Mouse (Mus musculus) myocyte (in vitro differentiated cells): ENCODE results near the gene Pnpla2. TPM values are rescaled to one million over a fixed set of nuclear protein-coding genes. Genes with fewer than 3 reads are reported as not detected.

ENCODE experiments used
- H3K27me3 ChIP-seq: one replicate; pipeline ENCODE4 v1.6.1; 2011; ENCODE audit not compliant: control insufficient read depth, insufficient read depth, insufficient read length
- H3K36me3 ChIP-seq: one replicate; pipeline ENCODE4 v1.6.1; 2011; ENCODE audit not compliant: control insufficient read depth, insufficient read depth
- H3K4me2 ChIP-seq: one replicate; pipeline ENCODE4 v1.6.1; 2011; ENCODE audit warnings: low read depth, control low read depth
- H3K4me3 ChIP-seq: one replicate; pipeline ENCODE4 v1.5.1; 2011; ENCODE audit warnings: mild to moderate bottlenecking, control low read depth, moderate library complexity
- H3K79me2 ChIP-seq: one replicate; pipeline ENCODE4 v1.6.1; 2011; ENCODE audit not compliant: control insufficient read depth, insufficient read depth
- H3ac ChIP-seq: one replicate; pipeline ENCODE4 v1.6.1; 2011; ENCODE audit not compliant: control insufficient read depth, insufficient read length
- CEBPB ChIP-seq: IDR thresholded peaks from 2 replicates; pipeline ENCODE4 v1.6.1; 2011; ENCODE audit warnings: mild to moderate bottlenecking, moderate library complexity; ENCODE audit not compliant: poor library complexity, insufficient read depth, severe bottlenecking
- E2F4 ChIP-seq: IDR thresholded peaks from one replicate; pipeline ENCODE4 v1.6.1; 2011; ENCODE audit warnings: mild to moderate bottlenecking, control low read depth, moderate library complexity; ENCODE audit not compliant: insufficient read depth
- MAX ChIP-seq: IDR thresholded peaks from one replicate; pipeline ENCODE4 v1.6.1; 2011; ENCODE audit warnings: low read depth, mild to moderate bottlenecking, control low read depth
- MYOD1 ChIP-seq, 3 experiments: IDR thresholded peaks; one replicate each; pipeline ENCODE4 v1.6.1; 2011; ENCODE audit warnings: control low read depth in 2 of 3, low read depth in 2 of 3, mild to moderate bottlenecking in 2 of 3, moderate library complexity in 1 of 3; ENCODE audit not compliant: insufficient read length in 2 of 3, control insufficient read depth in 1 of 3
- MYOG ChIP-seq, 3 experiments: IDR thresholded peaks; one replicate each; pipeline ENCODE4 v1.6.1; 2011; ENCODE audit warnings: control low read depth in 2 of 3, low read depth in 2 of 3, mild to moderate bottlenecking in 2 of 3; ENCODE audit not compliant: insufficient read length in 2 of 3, control insufficient read depth in 1 of 3, insufficient read depth in 1 of 3
- POLR2A ChIP-seq: IDR thresholded peaks from one replicate; pipeline ENCODE4 v1.6.1; 2011; ENCODE audit warnings: low read depth, mild to moderate bottlenecking, control low read depth, moderate library complexity; ENCODE audit not compliant: insufficient read length
- POLR2AphosphoS2 ChIP-seq: IDR thresholded peaks from one replicate; pipeline ENCODE4 v1.6.1; 2011; ENCODE audit warnings: low read depth, control low read depth; ENCODE audit not compliant: insufficient read length
- REST ChIP-seq: IDR thresholded peaks from one replicate; pipeline ENCODE4 v1.6.1; 2011; ENCODE audit warnings: mild to moderate bottlenecking, control low read depth, moderate library complexity; ENCODE audit not compliant: insufficient read depth, insufficient read length
- SRF ChIP-seq: IDR thresholded peaks from one replicate; pipeline ENCODE4 v1.6.1; 2011; ENCODE audit warnings: low read depth; ENCODE audit not compliant: control insufficient read depth, insufficient read length
- TCF12 ChIP-seq: IDR thresholded peaks from one replicate; pipeline ENCODE4 v1.6.1; 2011; ENCODE audit warnings: mild to moderate bottlenecking, control low read depth; ENCODE audit not compliant: poor library complexity, insufficient read depth, severe bottlenecking
- TCF3 ChIP-seq: IDR thresholded peaks from one replicate; pipeline ENCODE4 v1.6.1; 2011; ENCODE audit warnings: low read depth, control low read depth; ENCODE audit not compliant: insufficient read length
- USF1 ChIP-seq: IDR thresholded peaks from one replicate; pipeline ENCODE4 v1.6.1; 2011; ENCODE audit warnings: low read depth, mild to moderate bottlenecking, control low read depth, moderate library complexity
- polyA plus RNA-seq: library from polyadenylated mRNA; unstranded; fragments of >200 nt; fragmentation: generic; extraction: Trizol; gene quantifications from one replicate; pipeline ENCODE4 v1.2.1, GENCODE M21; 2012; ENCODE audit warnings: missing spikeins

Gene Pnpla2
- polyA plus RNA-seq, 1 experiment = 50.5 TPM

DNA sequence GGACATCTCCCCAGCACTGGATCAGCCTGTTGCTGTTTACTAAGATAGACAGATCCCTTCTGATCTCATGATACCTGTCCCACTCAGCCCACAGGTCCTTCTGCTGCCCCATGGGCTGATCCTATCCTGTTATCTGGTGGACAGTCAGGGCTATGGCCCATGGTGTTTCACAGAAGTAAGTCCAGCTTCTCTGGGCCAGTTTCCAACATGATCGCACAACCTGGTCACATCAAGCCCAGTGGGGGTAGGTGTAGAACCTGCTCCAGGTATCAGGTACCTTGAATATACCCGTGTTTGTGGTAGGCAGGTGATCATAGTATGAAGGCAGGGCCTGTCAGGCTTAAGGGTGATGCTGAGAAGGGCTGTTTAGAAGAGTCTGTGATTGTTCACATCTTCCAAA is 40.4 kb downstream of the Pnpla2 start:
- Histone ChIP-seq H3K27me3 (no peaks in the 10 kb centered on the region), H3K79me2 (no peaks in the 10 kb centered on the region), H3K4me3 (no peak overlapping the region), H3K36me3 (peaks cover under 1% of the 10 kb centered on the region), H3ac (no peak overlapping the region), H3K4me2 (no peak overlapping the region)
- TF ChIP-seq REST (no peak), POLR2AphosphoS2 (peak; percentile 37)

GRCm38 (mm10) chr7:141495940-141496339 is 40.9 kb downstream of the Pnpla2 start:
- H3K36me3 ChIP-seq = peaks cover 4% of the 10 kb centered on the region
- no peak overlapping the region for H3ac ChIP-seq
- no peak overlapping the region for H3K4me2 ChIP-seq
- no peaks in the 10 kb centered on the region for H3K27me3 ChIP-seq
- no peaks in the 10 kb centered on the region for H3K79me2 ChIP-seq
- H3K4me3 ChIP-seq = no peak overlapping the region
- no peak for TF ChIP-seq MYOD1 (IDR thresholded peaks at IDR 0.05; ENCODE audit: control insufficient read depth in 1 of 3, insufficient read length in 2 of 3, low read depth in 2 of 3)
- TF ChIP-seq POLR2AphosphoS2 = no peak
- TF ChIP-seq CEBPB = no peak
- TF ChIP-seq REST = no peak
- no peak for TF ChIP-seq MAX
- no peak for TF ChIP-seq SRF
- TF ChIP-seq TCF12 = no peak
- no peak for TF ChIP-seq MYOG (IDR thresholded peaks at IDR 0.05; ENCODE audit: control insufficient read depth in 1 of 3, insufficient read depth in 1 of 3, insufficient read length in 2 of 3, low read depth in 2 of 3)
- TF ChIP-seq USF1 = no peak
- no peak for TF ChIP-seq TCF3
- no peak for TF ChIP-seq POLR2A
- TF ChIP-seq E2F4 = no peak

DNA sequence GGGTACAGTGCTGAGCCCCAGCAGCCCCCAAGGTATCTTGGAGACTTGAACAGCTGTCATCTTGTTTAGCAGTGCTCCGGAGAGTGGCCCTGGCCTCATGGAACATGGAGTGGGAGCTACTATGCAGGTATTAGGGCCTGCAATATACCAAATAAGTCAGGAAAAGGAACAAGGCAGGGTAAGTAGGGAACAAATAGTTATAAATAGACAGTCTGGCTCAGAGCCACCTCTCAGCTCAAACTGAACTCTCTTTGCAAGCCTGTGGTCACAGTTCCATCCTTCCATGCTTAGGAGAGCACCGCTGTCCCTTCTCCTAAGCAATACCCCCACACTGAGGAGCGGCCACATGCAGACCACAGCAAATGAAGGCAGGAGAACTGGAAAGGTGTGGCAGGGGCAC is 42.6 kb downstream of the Pnpla2 start:
- no peak for TF ChIP-seq E2F4
- TF ChIP-seq TCF3 = no peak
- TF ChIP-seq SRF = no peak
- no peak for TF ChIP-seq USF1
- TF ChIP-seq POLR2AphosphoS2 = no peak
- no peak overlapping the region for H3ac ChIP-seq
- H3K79me2 ChIP-seq = no peaks in the 10 kb centered on the region
- H3K4me3 ChIP-seq = no peak overlapping the region
- H3K4me2 ChIP-seq = no peak overlapping the region
- peaks cover 4% of the 10 kb centered on the region for H3K36me3 ChIP-seq
- H3K27me3 ChIP-seq = no peaks in the 10 kb centered on the region

DNA sequence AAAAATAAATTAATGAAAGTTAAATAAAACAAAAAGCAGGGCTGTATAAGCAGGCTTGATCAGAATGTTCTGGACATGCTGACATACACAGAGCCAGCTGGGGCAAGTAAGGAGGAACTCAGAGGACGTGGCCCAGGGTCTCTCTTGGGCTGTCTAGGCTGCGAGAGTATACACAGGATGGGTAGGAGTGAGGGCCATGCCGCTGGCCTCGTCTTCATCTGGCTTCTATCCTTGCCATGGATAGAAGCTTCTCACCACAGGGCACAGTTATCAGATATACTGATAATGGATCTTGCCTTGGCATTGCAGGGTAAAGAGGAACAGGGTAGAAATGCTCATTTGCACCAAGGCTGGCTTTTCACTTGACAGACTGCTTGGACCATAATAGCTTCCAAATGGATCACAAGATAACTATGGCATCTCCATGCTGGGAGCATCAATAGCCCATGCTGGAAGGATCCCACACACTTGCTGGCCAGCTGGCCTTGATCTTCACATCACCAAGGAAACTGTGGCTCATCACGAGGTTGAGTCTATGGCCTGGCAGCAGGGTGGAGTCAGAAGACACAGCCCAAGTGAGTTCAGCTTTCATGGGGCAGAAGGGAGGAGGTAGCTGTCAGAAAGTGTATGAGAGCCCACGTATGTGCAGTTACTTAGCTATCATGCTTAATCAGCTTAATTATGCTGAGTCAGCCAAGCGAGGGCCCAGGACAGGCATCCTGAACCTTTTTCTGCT is 47.0 kb downstream of the Pnpla2 start:
- no peak overlapping the region for H3K4me3 ChIP-seq
- no peak overlapping the region for H3ac ChIP-seq
- H3K36me3 ChIP-seq = peaks cover 4% of the 10 kb centered on the region
- H3K4me2 ChIP-seq = no peak overlapping the region
- no peaks in the 10 kb centered on the region for H3K79me2 ChIP-seq
- H3K27me3 ChIP-seq = no peaks in the 10 kb centered on the region
- TF ChIP-seq POLR2AphosphoS2 (no peak), USF1 (no peak), MYOD1 (IDR thresholded peaks at IDR 0.05; ENCODE audit: control insufficient read depth in 1 of 3, insufficient read length in 2 of 3, low read depth in 2 of 3) (no peak)

- TF ChIP-seq TCF12 = no peak
- TF ChIP-seq E2F4 = no peak
- TF ChIP-seq POLR2AphosphoS2 = no peak
- TF ChIP-seq POLR2A = no peak
- no peak for TF ChIP-seq REST
- no peak for TF ChIP-seq SRF
- no peak for TF ChIP-seq USF1
- TF ChIP-seq MAX = no peak
- TF ChIP-seq MYOG (IDR thresholded peaks at IDR 0.05; ENCODE audit: control insufficient read depth in 1 of 3, insufficient read depth in 1 of 3, insufficient read length in 2 of 3, low read depth in 2 of 3) = no peak
- no peak for TF ChIP-seq TCF3
- TF ChIP-seq CEBPB = no peak
- Histone ChIP-seq H3ac (no peak overlapping the region), H3K27me3 (no peaks in the 10 kb centered on the region), H3K4me3 (no peak overlapping the region), H3K4me2 (no peak overlapping the region), H3K36me3 (peaks cover 4% of the 10 kb centered on the region), H3K79me2 (no peaks in the 10 kb centered on the region)
These were observed 47.5 kb downstream of the Pnpla2 start for GRCm38 (mm10) chr7:141502556-141502905.
